Mouse (Mus musculus) lung, adult 2 months (tissue): ENCODE data around the gene Hnrnpul1. TPM values are rescaled to one million over a fixed set of nuclear protein-coding genes. Genes with fewer than 3 reads are reported as not detected.

Experiments
- DNase-seq: peaks from one replicate; pipeline ENCODE4 v3.0.0; 2022
- H3K4me1 ChIP-seq: fragments of 200-500 bp; 2 replicates; pipeline ENCODE4 v1.6.1; 2011; ENCODE audit warnings: low read length; ENCODE audit not compliant: control insufficient read depth, insufficient read depth
- H3K4me3 ChIP-seq: fragments of 200-500 bp; replicated peaks from 2 replicates; pipeline ENCODE3; 2011; ENCODE audit warnings: low read depth, mild to moderate bottlenecking, control low read depth, low read length; ENCODE audit errors: extremely low read depth
- CTCF ChIP-seq: fragments of 200-500 bp; IDR thresholded peaks from 2 replicates; pipeline ENCODE4 v1.5.1; 2011; ENCODE audit warnings: mild to moderate bottlenecking, low read length, control low read depth; ENCODE audit not compliant: insufficient read depth
- POLR2A ChIP-seq: fragments of 200-500 bp; IDR thresholded peaks from 2 replicates; pipeline ENCODE4 v1.6.1; 2011; ENCODE audit warnings: low read depth, mild to moderate bottlenecking, control low read depth, low read length, borderline replicate concordance; ENCODE audit errors: extremely low read depth
- WGBS: fragments of 180-500 bp; shearing (Covaris S2); methylation state at CpG from one replicate; pipeline ENCODE4 v1.1.7; 2018; 5-methylcytosine and 5-hydroxymethylcytosine counted together
- polyA plus RNA-seq: library from polyadenylated mRNA; depleted of rRNA; stranded (reverse); fragments of >200 nt; gene quantifications from 2 replicates; pipeline ENCODE4 v1.2.3, GENCODE M21; 2012

The Hnrnpul1 gene
- polyA plus RNA-seq, 1 experiment, result 49.9 TPM

GRCm38 (mm10) chr7:25781321-25781936 is 26.9 kb upstream of the Hnrnpul1 start:
- DNase-seq, result no peak
- TF ChIP-seq POLR2A (peak; percentile 23; the same call in 1 of the 2 replicates), CTCF (no peak)
- 7% methylated on average over 33 of the region's 33 CpGs for WGBS
- H3K4me3 ChIP-seq, result peak overlapping the region; percentile 44
- peaks cover 11% of the 10 kb centered on the region for H3K4me1 ChIP-seq

DNA sequence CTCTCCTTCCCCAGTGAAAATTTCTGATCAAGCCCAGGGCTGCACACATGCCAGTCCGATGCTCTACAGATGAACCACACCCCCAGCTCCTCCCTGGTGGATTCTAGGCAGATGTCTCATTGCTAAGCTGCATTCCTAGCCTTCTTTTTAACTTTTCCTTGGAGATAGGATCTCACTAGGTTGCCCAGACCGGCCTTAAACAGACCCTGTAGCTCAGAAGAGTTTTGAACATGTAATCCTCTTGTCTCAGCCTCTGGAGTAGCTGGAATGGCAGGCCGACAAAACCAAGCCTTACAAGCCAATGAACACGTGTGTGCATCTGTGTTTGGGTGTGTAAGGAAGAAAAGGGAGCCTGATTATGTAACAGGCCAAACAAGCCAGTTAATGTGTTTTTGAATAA is 26.2 kb upstream of the Hnrnpul1 start:
- Histone ChIP-seq H3K4me3 (no peak overlapping the region), H3K4me1 (peaks cover 11% of the 10 kb centered on the region)
- no peak for DNase-seq
- 45% methylated on average over 4 of the region's 4 CpGs for WGBS
- TF ChIP-seq CTCF (no peak), POLR2A (no peak)

- Histone ChIP-seq H3K4me1 (peaks cover 11% of the 10 kb centered on the region), H3K4me3 (no peak overlapping the region)
- 85% methylated on average over 5 of the region's 5 CpGs for WGBS
- DNase-seq, result no peak
- TF ChIP-seq POLR2A (no peak), CTCF (no peak)
Measured at GRCm38 (mm10) chr7:25780021-25780420, 25.5 kb upstream of the Hnrnpul1 start.

DNA sequence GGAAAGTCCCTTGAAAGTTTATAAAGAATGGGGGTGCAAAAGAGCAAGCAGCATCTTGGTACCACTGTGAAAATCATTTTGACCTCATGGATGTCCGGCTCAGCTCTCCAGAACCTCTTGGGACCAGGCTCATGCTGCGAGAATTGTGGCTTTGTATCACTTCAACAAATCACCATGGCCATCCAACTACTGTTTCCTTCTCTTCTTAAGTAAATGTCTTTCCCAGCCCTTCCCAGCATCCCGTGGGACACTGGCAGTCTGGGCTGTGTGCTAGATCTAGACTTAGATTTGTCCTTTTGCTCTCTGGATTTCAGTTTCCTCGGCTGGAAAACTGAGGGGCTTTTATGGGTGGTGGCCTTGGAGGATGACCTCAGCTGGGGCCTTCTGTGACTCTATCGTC is 13.7 kb upstream of the Hnrnpul1 start:
- WGBS, result 86% methylated on average over 5 of the region's 5 CpGs
- TF ChIP-seq CTCF (no peak), POLR2A (no peak)
- no peaks in the 10 kb centered on the region for H3K4me1 ChIP-seq
- DNase-seq, result no peak
- no peak overlapping the region for H3K4me3 ChIP-seq

DNA sequence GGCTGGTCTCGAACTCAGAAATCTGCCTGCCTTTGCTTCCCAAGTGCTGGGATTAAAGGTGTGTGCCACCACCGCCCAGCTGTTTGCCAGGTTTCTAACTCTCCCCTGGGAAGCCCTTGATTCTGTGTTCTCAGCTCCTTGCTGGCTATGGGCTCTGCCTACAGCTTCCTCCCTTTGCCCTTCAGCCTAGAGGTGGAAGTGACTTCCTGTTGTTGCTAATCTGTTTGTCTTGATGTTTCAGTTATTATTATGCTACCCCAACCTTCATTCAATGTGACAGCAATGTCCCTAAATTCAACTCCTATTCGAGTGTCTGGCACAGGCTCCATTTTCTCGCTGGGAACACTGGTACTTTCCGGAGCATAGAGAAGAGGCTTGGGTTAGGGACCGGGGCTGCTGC is 11.6 kb upstream of the Hnrnpul1 start:
- TF ChIP-seq POLR2A (no peak), CTCF (no peak)
- no peak overlapping the region for H3K4me3 ChIP-seq
- H3K4me1 ChIP-seq, result no peaks in the 10 kb centered on the region
- DNase-seq, result no peak
- 67% methylated on average over 6 of the region's 6 CpGs for WGBS

DNA sequence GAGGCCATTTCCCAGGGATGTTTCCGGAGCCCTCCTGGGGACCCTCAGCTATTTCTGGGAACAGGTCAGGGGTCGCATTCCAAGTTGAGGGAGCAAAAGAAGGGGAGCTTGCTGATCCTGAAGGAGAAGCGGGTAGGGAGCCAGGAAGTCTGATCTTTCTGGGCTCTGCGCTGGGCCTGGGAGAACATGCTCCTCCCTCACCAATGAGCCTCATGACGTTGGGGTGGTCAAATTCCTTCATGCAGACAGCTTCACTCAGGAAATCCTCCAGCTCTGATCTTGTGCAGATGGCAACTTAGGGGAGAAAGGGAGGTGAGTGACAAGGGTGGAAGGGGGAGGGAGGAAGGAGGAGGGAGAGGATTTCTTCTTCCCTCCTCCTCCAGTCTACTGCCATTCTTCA is 9.7 kb upstream of the Hnrnpul1 start:
- H3K4me3 ChIP-seq, result no peak overlapping the region
- 52% methylated on average over 5 of the region's 5 CpGs for WGBS
- H3K4me1 ChIP-seq, result no peaks in the 10 kb centered on the region
- DNase-seq, result no peak
- TF ChIP-seq POLR2A (no peak), CTCF (no peak)

DNA sequence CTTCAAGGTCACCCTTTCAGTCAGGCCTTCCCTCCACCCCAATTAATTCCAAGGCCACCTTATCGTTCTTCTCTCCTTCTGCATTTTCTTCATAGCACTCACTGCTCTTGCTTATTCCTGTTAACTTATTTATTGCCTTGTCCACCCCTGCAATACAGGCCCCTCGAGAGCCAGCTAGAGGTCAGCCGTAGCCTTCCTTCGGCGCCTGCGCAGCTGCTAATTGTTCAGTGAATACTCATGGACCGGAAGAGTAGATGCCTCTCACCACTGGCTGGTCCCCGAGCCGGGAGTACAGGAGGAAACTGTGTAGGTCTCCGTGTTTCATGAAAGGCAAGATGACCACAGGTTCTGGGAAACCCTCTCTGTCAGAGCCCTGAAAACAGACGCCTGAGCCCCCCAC is 9.1 kb upstream of the Hnrnpul1 start:
- no peak for DNase-seq
- no peak for TF ChIP-seq POLR2A
- no peak for TF ChIP-seq CTCF
- 55% methylated on average over 11 of the region's 11 CpGs for WGBS
- Histone ChIP-seq H3K4me1 (no peaks in the 10 kb centered on the region), H3K4me3 (no peak overlapping the region)

DNA sequence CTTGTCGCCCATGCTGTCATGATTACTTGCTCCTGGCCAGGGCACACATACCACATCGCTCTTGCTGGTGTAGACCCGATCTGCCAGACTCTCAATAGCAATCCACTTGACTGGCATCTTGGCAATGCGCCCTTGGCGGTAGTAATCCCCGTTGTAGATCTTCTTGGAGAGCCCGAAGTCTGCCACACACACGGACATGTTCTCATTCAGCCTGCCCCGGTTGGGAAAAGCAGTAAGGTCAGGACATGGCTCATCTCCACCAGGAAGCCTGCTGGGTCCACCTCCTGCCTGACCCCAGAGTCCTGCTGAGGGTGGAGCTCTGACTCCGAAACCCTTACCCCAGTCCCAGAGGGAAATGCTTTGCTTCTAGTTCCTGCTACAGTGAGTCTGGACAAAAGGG is 6.8 kb upstream of the Hnrnpul1 start:
- Histone ChIP-seq H3K4me3 (no peak overlapping the region), H3K4me1 (no peaks in the 10 kb centered on the region)
- WGBS, result 49% methylated on average over 10 of the region's 10 CpGs
- TF ChIP-seq POLR2A (no peak), CTCF (no peak)
- peak; percentile 52 for DNase-seq

DNA sequence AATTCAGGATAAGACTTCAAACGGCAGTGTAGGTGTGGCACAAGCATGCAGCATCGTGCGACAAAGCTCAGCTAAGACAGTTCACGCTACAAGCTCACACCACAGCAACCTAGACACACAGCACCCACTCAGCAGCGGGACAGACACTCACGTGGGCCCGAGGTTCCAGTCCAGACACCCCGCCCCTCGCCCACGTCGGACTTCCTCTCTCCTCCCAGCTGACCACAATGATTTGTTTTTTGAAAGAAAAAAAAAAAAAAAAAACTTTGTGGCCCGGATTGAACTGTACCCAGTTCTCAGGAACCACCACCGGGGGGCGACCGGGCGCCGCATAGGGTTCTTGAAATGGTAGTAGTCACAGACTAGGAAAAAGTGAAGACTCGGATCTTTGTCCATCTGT is 1.5 kb upstream of the Hnrnpul1 start:
- WGBS, result 0% methylated on average over 18 of the region's 18 CpGs
- DNase-seq, result peak; percentile 81
- H3K4me1 ChIP-seq, result peaks cover 11% of the 10 kb centered on the region; the same call in 1 of the 2 replicates
- TF ChIP-seq CTCF, result peak; percentile 53
- TF ChIP-seq POLR2A, result peak; percentile 91; the same call in 1 of the 2 replicates
- peak overlapping the region; percentile 52 for H3K4me3 ChIP-seq

GRCm38 (mm10) chr7:25755468-25755833 is 894 bp upstream of the Hnrnpul1 start:
- Histone ChIP-seq H3K4me3 (peak overlapping the region; percentile 52), H3K4me1 (peaks cover 11% of the 10 kb centered on the region; the same call in 1 of the 2 replicates)
- no peak for DNase-seq
- TF ChIP-seq CTCF (no peak), POLR2A (peak; percentile 20; the same call in 1 of the 2 replicates)
- under 1% methylated on average over 15 of the region's 15 CpGs for WGBS
